Mouse (Mus musculus): ENCODE data around the gene Azin2. TPM values are rescaled to one million over a fixed set of nuclear protein-coding genes. Genes with fewer than 3 reads are reported as not detected.

Azin2 gene
- polyA plus RNA-seq, 1 experiment from 2014 or later: 20.3 TPM

- WGBS: 79% methylated on average over 12 of the region's 12 CpGs
Measured at GRCm38 (mm10) chr4:128889752-128890630, 72.3 kb downstream of the Azin2 start.

GRCm38 (mm10) chr4:128888436-128888990 lies 73.7 kb downstream of the Azin2 start:
- H3K27me3 ChIP-seq: no peaks in the 10 kb centered on the region
- H3K36me3 ChIP-seq: peaks cover 5% of the 10 kb centered on the region
- WGBS: 78% methylated on average over 6 of the region's 6 CpGs
- no peak overlapping the region for H3K4me3 ChIP-seq (replicated peaks)
- peaks cover 60% of the 10 kb centered on the region for H3K4me1 ChIP-seq
- no peak for ATAC-seq (replicated peaks; ENCODE audit: low FRiP score)
- no peak overlapping the region for H3K9ac ChIP-seq
- no peak overlapping the region for H3K27ac ChIP-seq
- H3K9me3 ChIP-seq (replicated peaks): no peaks in the 10 kb centered on the region
- no peak overlapping the region for H3K4me2 ChIP-seq

More at GRCm38 (mm10) chr4:128889752-128890630, 72.3 kb downstream of the Azin2 start:
- Histone ChIP-seq H3K9ac (no peak overlapping the region), H3K9me3 (replicated peaks) (no peaks in the 10 kb centered on the region), H3K27me3 (no peaks in the 10 kb centered on the region), H3K4me2 (no peak overlapping the region), H3K27ac (no peak overlapping the region), H3K36me3 (peaks cover 5% of the 10 kb centered on the region), H3K4me3 (replicated peaks) (no peak overlapping the region), H3K4me1 (peaks cover 50% of the 10 kb centered on the region)
- ATAC-seq (replicated peaks; ENCODE audit: low FRiP score): no peak

- Histone ChIP-seq H3K27me3 (no peaks in the 10 kb centered on the region), H3K9ac (no peak overlapping the region), H3K27ac (0 out of 2 replicates have a peak overlapping the region, but pooled peaks have one; percentile 23), H3K36me3 (peaks cover 5% of the 10 kb centered on the region), H3K4me2 (no peak overlapping the region), H3K4me1 (peaks cover 65% of the 10 kb centered on the region), H3K9me3 (replicated peaks) (no peaks in the 10 kb centered on the region), H3K4me3 (replicated peaks) (no peak overlapping the region)
- 44% methylated on average over 9 of the region's 9 CpGs for WGBS
- peak; percentile 17 for ATAC-seq (replicated peaks; ENCODE audit: low FRiP score)
Measured at GRCm38 (mm10) chr4:128887641-128888091, 74.6 kb downstream of the Azin2 start.

- Histone ChIP-seq H3K27me3 (no peaks in the 10 kb centered on the region), H3K9ac (no peak overlapping the region), H3K4me3 (replicated peaks) (no peak overlapping the region), H3K36me3 (peaks cover 5% of the 10 kb centered on the region), H3K4me2 (no peak overlapping the region), H3K4me1 (peaks cover 61% of the 10 kb centered on the region), H3K27ac (no peak overlapping the region), H3K9me3 (replicated peaks) (no peaks in the 10 kb centered on the region)
- 72% methylated on average over 10 of the region's 10 CpGs for WGBS
- ATAC-seq (replicated peaks; ENCODE audit: low FRiP score): no peak
Measured at GRCm38 (mm10) chr4:128887026-128887425, 75.2 kb downstream of the Azin2 start.

- H3K4me3 ChIP-seq (replicated peaks): no peak overlapping the region
- H3K36me3 ChIP-seq: peaks cover 5% of the 10 kb centered on the region
- H3K27ac ChIP-seq: no peak overlapping the region
- H3K4me2 ChIP-seq: no peak overlapping the region
- 63% methylated on average over 5 of the region's 5 CpGs for WGBS
- ATAC-seq (replicated peaks; ENCODE audit: low FRiP score): no peak
- H3K4me1 ChIP-seq: peaks cover 60% of the 10 kb centered on the region
- no peaks in the 10 kb centered on the region for H3K27me3 ChIP-seq
- no peak overlapping the region for H3K9ac ChIP-seq
- no peaks in the 10 kb centered on the region for H3K9me3 ChIP-seq (replicated peaks)
Measured at GRCm38 (mm10) chr4:128886571-128886970, 75.7 kb downstream of the Azin2 start.

GRCm38 (mm10) chr4:128885540-128885939 lies 76.7 kb downstream of the Azin2 start:
- no peak overlapping the region for H3K27ac ChIP-seq
- no peak for ATAC-seq (replicated peaks; ENCODE audit: low FRiP score)

GRCm38 (mm10) chr4:128884711-128885095 lies 77.5 kb downstream of the Azin2 start:
- H3K36me3 ChIP-seq: peaks cover 5% of the 10 kb centered on the region
- H3K4me1 ChIP-seq: peaks cover 43% of the 10 kb centered on the region
- no peak overlapping the region for H3K27ac ChIP-seq
- H3K9ac ChIP-seq: peak overlapping the region; percentile 60; the same call in 1 of the 2 replicates
- 34% methylated on average over 5 of the region's 5 CpGs for WGBS
- H3K9me3 ChIP-seq (replicated peaks): no peaks in the 10 kb centered on the region
- H3K27me3 ChIP-seq: no peaks in the 10 kb centered on the region
- peak overlapping the region; percentile 63 for H3K4me3 ChIP-seq (replicated peaks)
- ATAC-seq (replicated peaks; ENCODE audit: low FRiP score): no peak
- H3K4me2 ChIP-seq: peak overlapping the region; percentile 96

More at GRCm38 (mm10) chr4:128885540-128885939, 76.7 kb downstream of the Azin2 start:
- Histone ChIP-seq H3K27me3 (no peaks in the 10 kb centered on the region), H3K9ac (no peak overlapping the region), H3K36me3 (peaks cover 5% of the 10 kb centered on the region), H3K4me2 (no peak overlapping the region), H3K4me1 (peaks cover 51% of the 10 kb centered on the region), H3K4me3 (replicated peaks) (no peak overlapping the region), H3K9me3 (replicated peaks) (no peaks in the 10 kb centered on the region)
- 96% methylated on average over 8 of the region's 8 CpGs for WGBS

- Histone ChIP-seq H3K4me2 (peak overlapping the region; percentile 96), H3K27ac (peak overlapping the region; percentile 65), H3K27me3 (no peaks in the 10 kb centered on the region), H3K36me3 (peaks cover 5% of the 10 kb centered on the region), H3K4me3 (replicated peaks) (peak overlapping the region; percentile 63), H3K9me3 (replicated peaks) (no peaks in the 10 kb centered on the region), H3K4me1 (peaks cover 46% of the 10 kb centered on the region), H3K9ac (peak overlapping the region; percentile 60)
- under 1% methylated on average over 92 of the region's 94 CpGs for WGBS
- peak; percentile 54 for ATAC-seq (replicated peaks; ENCODE audit: low FRiP score)
Measured at GRCm38 (mm10) chr4:128883801-128884710, 78.2 kb downstream of the Azin2 start.

GRCm38 (mm10) chr4:128883379-128883781 lies 78.9 kb downstream of the Azin2 start, which contains the start of gene Trim62:
Gene Trim62 (plus strand): TSS chr4:128883580.
- WGBS: 0% methylated on average over 33 of the region's 37 CpGs
- Histone ChIP-seq H3K27me3 (no peaks in the 10 kb centered on the region), H3K36me3 (peaks cover 5% of the 10 kb centered on the region), H3K9me3 (replicated peaks) (no peaks in the 10 kb centered on the region), H3K4me1 (peaks cover 50% of the 10 kb centered on the region), H3K9ac (peak within 1 kb of the TSS; percentile 60), H3K27ac (peak within 1 kb of the TSS; percentile 65), H3K4me2 (peak within 1 kb of the TSS; percentile 96), H3K4me3 (replicated peaks) (peak within 1 kb of the TSS; percentile 63)
- ATAC-seq (replicated peaks; ENCODE audit: low FRiP score): peak; percentile 81
